Mouse (Mus musculus) bone marrow macrophage, adult 2 months (primary cell): ENCODE measurements around the gene Pecam1.

Experiments used
- CTCF ChIP-seq: IDR thresholded peaks from 2 replicates; pipeline ENCODE4 v1.5.1; 2012; ENCODE audit warnings: low read depth, mild to moderate bottlenecking, low read length, moderate library complexity
- POLR2A ChIP-seq: IDR thresholded peaks from 2 replicates; pipeline ENCODE4 v1.6.1; 2012; ENCODE audit warnings: mild to moderate bottlenecking, low read depth, low read length, borderline replicate concordance

- TF ChIP-seq CTCF (no peak), POLR2A (no peak)
These were observed 137.3 kb downstream of the Pecam1 start, which contains the start of gene Tex2 for GRCm38 (mm10) chr11:106612961-106613637.
